Mouse (Mus musculus): ENCODE measurements around the gene Gm6217. TPM values are rescaled to one million over a fixed set of nuclear protein-coding genes. Genes with fewer than 3 reads are reported as not detected.
"Not testable (repeated sequence)": the region's sequence is repeated elsewhere in the genome, so short reads cannot be mapped to it uniquely, and the experiment has no call there.

Gm6217 gene
- polyA plus RNA-seq (2016; fragmentation: Nextera tagmentation; extraction: Ambion mirVana), result not detected in 2 replicates

DNA sequence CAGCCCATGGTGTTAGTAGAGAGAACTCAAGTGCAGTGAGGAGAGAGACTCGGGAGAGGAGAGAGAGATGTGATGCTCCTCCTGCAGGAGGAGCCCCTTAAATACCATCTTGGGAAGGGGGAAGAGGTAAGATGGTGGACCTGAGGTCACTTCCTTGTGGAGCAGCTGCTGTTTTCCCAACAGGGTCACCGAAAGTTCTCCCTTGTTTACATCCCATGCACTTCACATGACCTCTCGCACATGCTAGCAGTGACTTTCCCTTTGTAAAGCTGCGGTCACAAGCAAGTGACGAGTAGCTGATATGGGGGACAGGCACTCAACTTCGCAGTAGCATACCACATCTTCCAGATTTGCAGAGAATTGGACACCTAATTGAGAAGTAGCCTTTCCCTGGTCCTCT is at the start of gene Gm6217:
Gene Gm6217, minus strand, starts transcription at position 74 of the 400 bp plus-strand sequence.
- not testable (repeated sequence) for H3K4me1 ChIP-seq; H3K9ac ChIP-seq; H3K36me3 ChIP-seq; H3K4me2 ChIP-seq (replicated peaks); H3K27me3 ChIP-seq (replicated peaks); H3K9me3 ChIP-seq; ATAC-seq (ENCODE audit: low FRiP score, low read depth); H3K4me3 ChIP-seq; H3K27ac ChIP-seq
- no CpG with 5 or more reads among the region's 6 CpGs for WGBS

DNA sequence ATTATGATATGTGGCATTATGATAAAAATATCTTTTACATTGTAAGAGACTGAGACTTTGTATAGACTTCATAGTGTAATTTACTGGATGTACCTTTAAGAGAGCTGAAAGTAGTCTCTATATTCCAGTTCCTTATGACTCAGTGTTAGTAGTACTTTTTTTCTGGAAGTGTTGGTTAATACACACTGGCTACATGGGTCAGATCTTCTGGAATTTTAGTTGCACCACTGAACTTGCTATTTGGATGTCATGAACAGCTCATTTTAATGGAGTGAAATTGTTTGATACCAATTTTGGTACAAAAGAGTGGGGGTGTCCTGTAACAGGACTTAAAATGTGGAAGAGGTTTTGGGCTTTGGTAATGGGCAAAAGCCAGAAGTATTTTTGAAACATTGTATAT is 46.6 kb upstream of the Gm6217 start:
- no peak for ATAC-seq (ENCODE audit: low FRiP score, low read depth)
- no peak overlapping the region for H3K27ac ChIP-seq
- no peaks in the 10 kb centered on the region for H3K4me1 ChIP-seq
- H3K27me3 ChIP-seq (replicated peaks), result no peaks in the 10 kb centered on the region
- no peaks in the 10 kb centered on the region for H3K36me3 ChIP-seq
- H3K4me3 ChIP-seq, result no peak overlapping the region
- H3K9me3 ChIP-seq, result no peaks in the 10 kb centered on the region
- H3K4me2 ChIP-seq (replicated peaks), result no peak overlapping the region
- no peak overlapping the region for H3K9ac ChIP-seq

DNA sequence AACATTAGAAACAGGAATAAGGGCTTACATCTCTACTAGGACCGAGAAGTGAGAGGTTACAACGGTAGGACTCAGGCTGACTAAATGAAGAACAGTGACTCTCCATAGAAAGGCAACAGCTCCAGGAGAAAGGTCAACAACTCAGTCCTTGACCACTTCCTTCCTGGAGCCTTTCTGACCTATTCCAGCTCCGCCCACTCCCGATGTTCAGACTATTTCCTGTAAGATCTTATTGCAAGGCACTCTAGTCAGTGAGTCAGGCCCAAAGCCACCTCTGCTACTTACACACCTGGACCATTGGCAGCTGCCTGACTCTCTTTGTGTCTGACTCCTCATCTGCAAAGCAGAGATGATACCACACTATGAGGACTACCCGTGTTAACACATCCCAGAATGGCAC is 44.6 kb upstream of the Gm6217 start:
- H3K4me2 ChIP-seq (replicated peaks), result no peak overlapping the region
- no peak for ATAC-seq (ENCODE audit: low FRiP score, low read depth)
- H3K27ac ChIP-seq, result no peak overlapping the region
- no peak overlapping the region for H3K9ac ChIP-seq
- no peaks in the 10 kb centered on the region for H3K9me3 ChIP-seq
- H3K36me3 ChIP-seq, result no peaks in the 10 kb centered on the region
- WGBS, result 85% methylated on average over 5 of the region's 5 CpGs
- no peaks in the 10 kb centered on the region for H3K27me3 ChIP-seq (replicated peaks)
- H3K4me3 ChIP-seq, result no peak overlapping the region
- no peaks in the 10 kb centered on the region for H3K4me1 ChIP-seq

- H3K4me2 ChIP-seq (replicated peaks), result no peak overlapping the region
- H3K36me3 ChIP-seq, result no peaks in the 10 kb centered on the region
- no peak overlapping the region for H3K9ac ChIP-seq
- ATAC-seq (ENCODE audit: low FRiP score, low read depth), result no peak
- no peak overlapping the region for H3K27ac ChIP-seq
- no peaks in the 10 kb centered on the region for H3K4me1 ChIP-seq
- no peak overlapping the region for H3K4me3 ChIP-seq
- no peaks in the 10 kb centered on the region for H3K27me3 ChIP-seq (replicated peaks)
- H3K9me3 ChIP-seq, result no peaks in the 10 kb centered on the region
- WGBS, result 90% methylated on average over 9 of the region's 9 CpGs
Measured at GRCm38 (mm10) chr1:82974342-82974741, 43.1 kb upstream of the Gm6217 start.

DNA sequence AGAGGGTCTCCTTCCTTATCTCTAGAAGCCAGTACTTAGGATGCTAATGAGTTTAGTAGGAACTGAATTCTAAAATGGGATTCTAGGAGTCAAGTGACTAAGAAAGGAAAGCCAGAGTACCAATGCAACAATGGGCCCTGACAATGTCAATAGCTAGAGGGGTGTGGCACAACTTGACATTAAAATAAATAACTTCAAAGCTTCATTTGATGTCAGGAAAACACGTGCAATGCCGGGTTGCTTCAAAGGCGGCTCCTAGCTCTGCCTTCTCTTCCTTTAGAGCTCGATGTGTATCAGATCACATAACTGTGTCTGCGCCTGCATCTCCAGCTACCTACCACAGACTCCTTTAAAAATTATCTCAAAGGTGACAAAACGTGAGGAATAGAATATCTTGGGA is 42.7 kb upstream of the Gm6217 start:
- Histone ChIP-seq H3K4me1 (no peaks in the 10 kb centered on the region), H3K4me2 (replicated peaks) (no peak overlapping the region), H3K4me3 (no peak overlapping the region), H3K27me3 (replicated peaks) (no peaks in the 10 kb centered on the region), H3K9ac (no peak overlapping the region), H3K27ac (no peak overlapping the region), H3K9me3 (no peaks in the 10 kb centered on the region), H3K36me3 (no peaks in the 10 kb centered on the region)
- whole genome bisulfite sequencing, result 78% methylated on average over 6 of the region's 6 CpGs
- no peak for ATAC-seq (ENCODE audit: low FRiP score, low read depth)

DNA sequence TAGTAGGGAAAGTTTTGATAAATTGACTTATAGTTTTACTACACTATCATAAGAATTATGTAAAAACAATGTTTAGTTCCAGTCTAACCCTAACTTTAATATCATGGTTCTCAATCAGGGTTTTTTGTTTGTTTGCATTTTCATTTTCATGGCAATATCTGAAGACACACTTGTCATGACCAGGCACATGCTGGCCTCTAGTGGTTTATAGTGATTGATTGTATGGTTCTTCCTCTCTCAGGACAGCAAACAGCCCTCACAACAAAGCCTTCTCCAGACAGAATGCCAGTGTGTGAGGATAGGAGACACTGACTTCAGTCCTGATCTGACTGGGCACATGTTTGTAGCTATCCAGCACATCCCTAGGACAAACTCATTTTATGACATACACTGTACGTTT is 42.0 kb upstream of the Gm6217 start:
- Histone ChIP-seq H3K27ac (no peak overlapping the region), H3K36me3 (no peaks in the 10 kb centered on the region), H3K4me2 (replicated peaks) (no peak overlapping the region), H3K4me3 (no peak overlapping the region), H3K9me3 (no peaks in the 10 kb centered on the region), H3K4me1 (no peaks in the 10 kb centered on the region), H3K27me3 (replicated peaks) (no peaks in the 10 kb centered on the region), H3K9ac (no peak overlapping the region)
- ATAC-seq (ENCODE audit: low FRiP score, low read depth), result no peak
- WGBS, result 88% methylated on average over 1 of the region's 1 CpGs

DNA sequence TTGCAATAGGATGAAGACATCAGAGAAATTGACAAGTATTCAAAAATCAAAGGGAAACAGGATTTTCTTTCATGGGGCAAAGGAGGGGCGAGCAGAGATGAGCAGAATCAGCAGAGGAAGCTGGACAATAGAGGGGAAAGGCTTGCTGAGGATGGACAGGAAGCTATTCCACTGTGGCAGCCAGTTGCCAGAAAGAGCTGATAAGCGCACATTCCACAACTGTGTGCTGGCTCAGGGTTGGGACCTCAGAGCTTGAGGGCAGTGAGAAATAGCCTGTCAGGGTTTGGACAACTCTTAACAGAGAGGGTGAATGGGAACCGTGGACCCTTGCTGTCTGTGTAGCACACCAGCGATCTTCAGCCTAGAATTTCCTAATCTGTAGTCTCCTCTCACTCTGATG is 40.8 kb upstream of the Gm6217 start:
- H3K4me3 ChIP-seq, result no peak overlapping the region
- no peak overlapping the region for H3K27ac ChIP-seq
- H3K9me3 ChIP-seq, result no peaks in the 10 kb centered on the region
- no peak overlapping the region for H3K4me2 ChIP-seq (replicated peaks)
- ATAC-seq (ENCODE audit: low FRiP score, low read depth), result no peak
- H3K27me3 ChIP-seq (replicated peaks), result no peaks in the 10 kb centered on the region
- H3K9ac ChIP-seq, result no peak overlapping the region
- H3K4me1 ChIP-seq, result no peaks in the 10 kb centered on the region
- no peaks in the 10 kb centered on the region for H3K36me3 ChIP-seq
- 75% methylated on average over 4 of the region's 4 CpGs for WGBS

DNA sequence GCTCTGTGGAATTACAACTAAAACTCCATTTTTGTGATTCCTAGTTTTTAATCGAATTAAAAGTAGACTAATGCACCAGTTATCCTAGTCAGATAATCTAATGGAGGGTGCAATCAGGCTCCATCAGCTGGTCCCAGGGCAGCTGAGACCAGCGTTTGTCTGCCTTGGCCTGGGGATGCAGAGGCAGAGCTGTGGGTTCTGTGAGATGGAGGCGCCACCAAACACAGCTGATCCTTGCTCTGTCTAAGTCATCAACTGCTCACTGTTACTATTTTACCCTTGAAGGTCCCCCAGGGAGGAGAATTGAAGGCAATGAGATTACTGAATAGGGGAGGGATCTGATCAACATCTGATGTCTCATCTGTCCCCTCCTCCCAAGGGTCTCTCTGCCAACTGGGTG is 35.2 kb upstream of the Gm6217 start:
- Histone ChIP-seq H3K27me3 (replicated peaks) (no peaks in the 10 kb centered on the region), H3K27ac (no peak overlapping the region), H3K36me3 (no peaks in the 10 kb centered on the region), H3K9me3 (no peaks in the 10 kb centered on the region), H3K9ac (no peak overlapping the region), H3K4me3 (no peak overlapping the region), H3K4me1 (no peaks in the 10 kb centered on the region), H3K4me2 (replicated peaks) (no peak overlapping the region)
- ATAC-seq (ENCODE audit: low FRiP score, low read depth), result peak; percentile 63; the same call in 1 of the 2 replicates
- WGBS, result 60% methylated on average over 3 of the region's 3 CpGs

DNA sequence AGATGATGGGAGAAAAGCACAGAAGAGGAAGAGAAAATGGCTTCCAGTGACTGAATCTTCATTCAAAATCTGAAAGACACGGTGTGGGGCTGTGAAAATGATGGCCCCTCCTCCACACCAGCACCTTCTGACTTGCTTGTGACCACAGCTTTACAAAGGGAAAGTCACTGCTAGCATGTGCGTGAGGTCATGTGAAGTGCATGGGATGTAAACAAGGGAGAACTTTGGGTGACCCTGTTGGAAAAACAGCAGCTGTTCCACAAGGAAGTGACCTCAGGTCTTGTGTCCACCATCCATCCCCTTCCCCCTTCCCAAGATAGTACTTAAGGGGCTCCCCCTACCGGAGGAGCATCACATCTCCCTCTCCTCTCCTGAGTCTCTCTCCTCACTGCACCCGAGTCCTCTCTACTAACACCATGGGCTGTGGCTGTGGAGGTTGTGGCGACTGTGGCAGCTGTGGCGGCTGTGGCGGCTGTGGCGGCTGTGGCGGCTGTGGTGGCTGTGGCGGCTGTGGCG is 28.7 kb upstream of the Gm6217 start, which contains the start of gene Gm47955:
Gene Gm47955, plus strand, starts transcription at position 417 of the 516 bp plus-strand sequence.
- no peaks in the 10 kb centered on the region for H3K36me3 ChIP-seq
- H3K9me3 ChIP-seq, result no peaks in the 10 kb centered on the region
- 93% methylated on average over 11 of the region's 11 CpGs for WGBS
- no peak within 1 kb of the TSS for H3K4me3 ChIP-seq
- no peak within 1 kb of the TSS for H3K9ac ChIP-seq
- H3K4me2 ChIP-seq (replicated peaks), result no peak within 1 kb of the TSS
- no peaks in the 10 kb centered on the region for H3K4me1 ChIP-seq
- H3K27me3 ChIP-seq (replicated peaks), result no peaks in the 10 kb centered on the region
- no peak for ATAC-seq (ENCODE audit: low FRiP score, low read depth)
- no peak within 1 kb of the TSS for H3K27ac ChIP-seq

- H3K27me3 ChIP-seq (replicated peaks); H3K27ac ChIP-seq; H3K4me2 ChIP-seq (replicated peaks); H3K9ac ChIP-seq; H3K9me3 ChIP-seq; H3K4me3 ChIP-seq; ATAC-seq (ENCODE audit: low FRiP score, low read depth); H3K36me3 ChIP-seq; H3K4me1 ChIP-seq: not testable (repeated sequence)
Measured at GRCm38 (mm10) chr1:82955913-82956312, 24.7 kb upstream of the Gm6217 start, which contains the start of gene Gm7544. Gene Gm7544, minus strand, starts transcription at chr1:82956013.

DNA sequence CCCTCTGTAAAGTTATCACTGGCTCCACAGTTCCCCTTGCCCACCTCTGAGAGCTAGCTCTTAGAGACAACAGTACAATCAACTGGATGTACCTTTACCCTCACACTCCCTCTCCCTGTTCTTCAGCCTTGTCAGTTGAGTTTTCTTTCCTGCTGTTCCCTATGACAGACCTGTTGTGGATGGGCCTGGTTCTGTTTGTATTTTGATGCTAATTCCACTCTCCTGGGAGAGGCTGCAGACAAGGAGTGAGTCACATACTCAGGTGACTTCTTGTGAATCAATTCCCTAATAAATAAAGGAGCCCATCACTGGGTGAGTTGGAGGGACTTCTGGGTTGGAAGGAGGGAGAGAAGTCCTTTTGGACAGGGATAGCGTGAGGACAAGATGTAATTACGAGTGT is 17.4 kb upstream of the Gm6217 start:
- Histone ChIP-seq H3K27ac (no peak overlapping the region), H3K4me1 (no peaks in the 10 kb centered on the region), H3K27me3 (replicated peaks) (no peaks in the 10 kb centered on the region), H3K4me3 (no peak overlapping the region), H3K9me3 (no peaks in the 10 kb centered on the region), H3K9ac (no peak overlapping the region), H3K36me3 (no peaks in the 10 kb centered on the region), H3K4me2 (replicated peaks) (no peak overlapping the region)
- no peak for ATAC-seq (ENCODE audit: low FRiP score, low read depth)
- WGBS, result 89% methylated on average over 2 of the region's 2 CpGs

DNA sequence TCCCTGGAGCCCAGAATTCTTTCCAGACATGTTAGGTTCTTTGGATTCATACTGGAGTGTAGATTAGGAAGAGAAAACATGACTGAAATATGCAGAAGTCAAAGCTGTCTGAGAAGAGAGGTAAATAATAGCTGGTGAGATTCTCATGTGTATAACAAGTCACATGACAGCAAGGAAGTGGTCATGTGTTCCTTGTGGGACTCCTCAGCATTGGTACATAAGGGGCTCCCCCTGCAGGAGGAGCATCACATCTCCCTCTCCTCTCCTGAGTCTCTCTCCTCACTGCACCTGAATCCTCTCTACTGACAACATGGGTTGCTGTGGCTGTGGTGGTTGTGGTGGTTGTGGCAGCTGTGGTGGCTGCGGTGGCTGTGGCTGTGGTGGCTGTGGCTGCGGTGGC is 14.8 kb upstream of the Gm6217 start:
- not testable (repeated sequence) for H3K9ac ChIP-seq; H3K9me3 ChIP-seq; H3K27me3 ChIP-seq (replicated peaks); ATAC-seq (ENCODE audit: low FRiP score, low read depth); H3K36me3 ChIP-seq; H3K27ac ChIP-seq; H3K4me1 ChIP-seq; H3K4me3 ChIP-seq; H3K4me2 ChIP-seq (replicated peaks)
- 100% methylated on average over 2 of the region's 2 CpGs for WGBS

DNA sequence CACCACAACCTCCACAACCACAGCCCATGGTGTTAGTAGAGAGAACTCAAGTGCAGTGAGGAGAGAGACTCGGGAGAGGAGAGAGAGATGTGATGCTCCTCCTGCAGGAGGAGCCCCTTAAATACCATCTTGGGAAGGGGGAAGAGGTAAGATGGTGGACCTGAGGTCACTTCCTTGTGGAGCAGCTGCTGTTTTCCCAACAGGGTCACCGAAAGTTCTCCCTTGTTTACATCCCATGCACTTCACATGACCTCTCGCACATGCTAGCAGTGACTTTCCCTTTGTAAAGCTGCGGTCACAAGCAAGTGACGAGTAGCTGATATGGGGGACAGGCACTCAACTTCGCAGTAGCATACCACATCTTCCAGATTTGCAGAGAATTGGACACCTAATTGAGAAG is 12.1 kb upstream of the Gm6217 start, which contains the start of gene A030003K21Rik:
Gene A030003K21Rik, minus strand, starts transcription at position 94 of the 400 bp plus-strand sequence.
- not testable (repeated sequence) for H3K9me3 ChIP-seq; H3K27me3 ChIP-seq (replicated peaks); H3K36me3 ChIP-seq; H3K4me3 ChIP-seq; H3K9ac ChIP-seq; ATAC-seq (ENCODE audit: low FRiP score, low read depth); H3K4me2 ChIP-seq (replicated peaks); H3K4me1 ChIP-seq; H3K27ac ChIP-seq
- WGBS, result no CpG with 5 or more reads among the region's 6 CpGs
